Mouse (Mus musculus) left cerebral cortex, adult 8-10 months (tissue): ENCODE measurements around the gene C1qa. TPM values are rescaled to one million over a fixed set of nuclear protein-coding genes. Genes with fewer than 3 reads are reported as not detected.

Experiments
- DNase-seq, 2 experiments: peaks; one replicate each; pipeline ENCODE4 v3.0.0; 2022; ENCODE audit warnings: low spot score in 2 of 2
- total RNA-seq, 4 experiments: library from RNA; stranded (reverse); gene quantifications; 2 replicates each; pipeline ENCODE4 v1.2.4; 2022

C1qa gene
- total RNA-seq, 4 experiments from 2014 or later: 39.2 to 176 (median 85.0) TPM

DNA sequence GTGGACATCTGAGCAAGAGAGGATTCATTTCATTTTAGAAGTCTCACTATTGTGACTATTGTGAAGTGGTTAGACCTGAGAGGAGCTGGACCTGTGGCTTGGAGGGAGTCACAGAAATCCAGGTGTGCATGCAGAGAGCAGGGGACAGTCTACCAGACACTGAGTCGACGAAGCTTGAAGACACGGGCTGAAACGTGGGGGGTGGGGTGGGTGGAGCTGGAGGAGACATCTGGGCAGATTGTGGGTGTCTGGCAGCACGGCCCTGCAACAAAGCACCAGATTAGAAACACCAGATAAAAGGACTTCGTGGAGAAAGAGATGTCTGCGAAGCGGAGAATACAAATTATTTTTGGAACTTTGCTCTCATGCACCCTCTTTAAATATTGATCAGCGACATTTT is 35.1 kb downstream of the C1qa start:
- no peak for DNase-seq

DNA sequence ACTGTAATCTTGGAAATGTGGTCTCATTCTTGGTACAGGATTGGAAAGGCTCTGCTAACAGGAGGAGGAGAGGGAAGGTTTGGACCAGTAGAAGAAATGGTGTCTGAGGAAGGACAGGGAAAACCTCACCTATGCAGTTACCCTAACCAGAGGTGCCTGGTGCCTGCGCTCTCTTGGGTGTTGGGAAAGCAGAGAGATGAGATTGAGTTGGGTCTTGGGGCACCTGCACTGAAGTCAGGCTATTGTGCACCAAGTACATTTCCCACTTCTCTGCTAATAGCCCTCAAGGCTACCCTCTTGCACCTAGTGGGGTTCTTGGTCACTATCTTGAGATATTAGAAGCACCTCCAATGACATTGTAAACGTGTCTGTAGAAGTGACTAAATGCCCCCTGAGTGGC is 36.2 kb downstream of the C1qa start:
- no peak for DNase-seq

DNA sequence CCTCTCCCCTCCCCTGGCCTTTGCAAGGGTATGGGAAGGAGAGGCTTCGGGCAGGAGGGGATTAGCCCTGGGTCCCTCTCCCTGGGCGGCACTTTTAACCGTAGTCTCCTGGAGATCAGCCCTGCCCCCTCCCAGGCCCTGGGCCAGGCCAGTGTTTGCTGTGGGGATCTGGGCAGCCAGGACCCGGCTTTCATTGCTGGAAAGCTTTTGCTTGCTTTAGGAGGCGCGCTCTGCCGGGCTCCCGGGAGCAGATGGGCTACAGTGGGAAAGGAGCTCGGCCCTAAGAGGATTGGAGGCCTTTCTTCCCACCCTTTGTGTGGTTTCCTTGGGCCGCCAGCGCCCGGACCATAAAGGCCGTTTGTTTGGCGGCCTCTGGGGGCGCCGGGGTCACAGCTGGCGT is 36.8 kb downstream of the C1qa start:
- DNase-seq: no peak

DNA sequence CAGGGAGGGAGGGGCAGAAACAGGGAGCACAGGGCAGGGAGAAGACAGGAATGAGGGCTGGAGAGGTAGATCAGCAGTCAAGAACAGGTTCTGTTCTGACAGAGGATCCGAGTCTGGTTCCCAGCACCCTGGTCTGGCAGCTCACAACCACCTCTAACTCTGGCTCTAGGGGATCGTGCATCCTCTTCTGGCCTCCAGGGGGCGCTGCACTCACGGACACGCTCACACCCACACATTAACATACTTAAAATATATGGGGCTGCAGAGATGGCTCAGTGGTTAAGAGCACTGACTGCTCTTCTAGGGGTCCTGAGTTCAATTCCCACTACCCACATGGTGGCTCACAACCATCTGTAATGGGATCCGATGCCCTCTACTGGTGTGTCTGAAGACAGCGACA is 38.6 kb downstream of the C1qa start:
- no peak for DNase-seq

DNA sequence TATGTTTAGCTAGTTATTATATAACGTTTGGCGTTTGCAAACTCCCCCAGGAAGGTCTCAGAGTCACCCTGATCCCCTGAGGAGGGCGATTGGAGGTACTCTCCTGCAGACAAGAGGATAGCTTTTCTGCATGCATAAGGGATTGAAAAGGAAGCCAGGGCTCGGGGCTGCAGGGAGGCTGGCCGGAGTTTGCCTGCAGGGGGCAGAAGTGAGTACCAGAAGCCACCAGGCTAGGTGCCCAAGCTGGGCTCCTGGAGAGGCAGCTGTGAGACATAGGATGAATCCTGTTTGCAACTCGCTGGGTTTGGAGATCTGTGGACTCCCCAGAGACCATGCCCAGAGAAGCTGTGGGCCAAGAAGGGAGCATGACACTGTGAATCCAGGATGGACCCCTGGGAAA is 43.5 kb downstream of the C1qa start:
- no peak for DNase-seq

DNA sequence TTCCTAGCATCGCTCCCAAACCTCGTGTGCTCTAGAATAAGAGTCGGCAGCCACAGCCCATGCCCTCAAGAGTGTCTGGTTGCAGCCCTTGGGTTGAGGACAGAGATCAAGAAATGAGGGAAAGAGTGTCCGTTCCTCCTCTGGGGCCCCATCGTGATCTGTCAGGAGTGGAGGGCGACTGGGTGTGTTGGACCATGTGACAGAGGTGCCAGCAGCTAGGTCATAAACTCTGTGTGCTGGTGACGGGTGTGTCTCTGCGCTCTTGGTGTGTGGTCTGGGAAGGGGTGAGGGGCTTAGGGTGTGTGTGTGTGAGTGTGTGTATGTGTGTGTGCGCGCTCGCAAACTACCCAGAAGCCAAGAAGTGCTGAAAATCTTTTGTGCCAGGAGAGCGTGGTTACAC is 45.6 kb downstream of the C1qa start:
- DNase-seq: no peak

DNA sequence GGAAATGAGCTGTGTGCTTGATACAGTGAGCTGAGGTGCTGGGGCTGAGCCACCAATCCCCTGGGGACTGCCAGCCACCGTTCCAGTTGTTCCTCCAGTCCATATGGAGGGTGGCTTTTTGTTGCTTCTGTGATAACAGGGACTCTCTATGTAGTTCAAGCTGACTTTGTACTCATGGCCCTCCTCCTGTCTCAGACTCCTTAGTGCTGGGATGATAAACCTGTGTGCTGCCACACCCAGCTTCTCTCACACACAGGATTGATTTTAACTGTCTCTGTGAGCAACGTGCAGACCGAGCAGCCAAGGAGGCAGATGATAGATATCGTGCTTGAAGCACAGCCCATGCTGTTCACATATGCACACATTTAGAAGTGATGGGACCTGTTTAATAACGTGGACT is 46.5 kb downstream of the C1qa start:
- no peak for DNase-seq

DNA sequence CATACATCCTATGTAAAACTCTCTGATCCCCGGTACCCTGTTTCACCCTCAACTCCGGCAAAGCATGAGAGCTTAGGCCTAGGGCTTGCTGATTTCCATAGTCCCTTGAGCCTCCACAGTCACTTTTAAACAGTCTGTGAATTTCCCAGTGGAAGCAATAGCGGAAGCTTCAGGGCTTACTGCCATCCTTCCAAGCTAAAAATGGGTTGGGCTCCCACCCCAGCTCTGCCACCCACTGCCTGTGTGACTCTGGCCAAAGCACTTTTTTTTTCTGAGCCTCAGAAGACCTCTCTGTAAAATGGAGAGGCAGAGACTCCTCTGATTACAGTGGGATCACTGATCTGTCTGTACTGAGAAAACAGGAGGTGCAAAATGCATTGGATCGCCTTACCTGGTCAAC is 50.0 kb downstream of the C1qa start:
- DNase-seq: no peak

DNA sequence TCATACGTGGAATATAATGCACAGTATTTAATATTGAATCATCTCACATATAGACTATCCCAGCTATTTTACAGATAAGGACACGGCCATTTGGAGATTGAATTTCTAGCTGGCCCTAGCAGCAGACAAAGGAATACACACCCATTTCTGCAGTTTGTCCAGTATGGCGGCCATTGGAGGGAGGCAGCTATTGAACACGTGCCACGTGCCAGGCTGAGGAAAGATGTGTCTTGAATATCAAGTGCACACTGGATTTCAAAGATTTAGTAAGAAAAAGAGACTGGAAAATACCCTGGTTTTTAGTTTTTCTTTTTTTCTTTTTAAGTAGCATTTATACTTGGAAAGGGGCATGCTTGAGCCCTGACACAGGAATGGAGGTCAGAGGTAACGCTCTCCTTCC is 51.4 kb downstream of the C1qa start:
- DNase-seq: no peak

Other genes with a start within 250 kb of the C1qa start
- 10 to 100 TPM; 13.2 to 15.0 (median 14.0) TPM for gene Ephb2, start 62.8 kb downstream of the C1qa start, total RNA-seq
- gene C1qb, start 12.6 kb downstream of the C1qa start, total RNA-seq: 100 to 1,000 TPM in 2 of 4 experiments, 10 to 100 TPM in 2; 51.2 to 165 (median 86.4) TPM
- 100 to 1,000 TPM in 1 of 4 experiments, 10 to 100 TPM in 3; 32.7 to 131 (median 67.3) TPM for gene C1qc, start 5.7 kb downstream of the C1qa start, total RNA-seq
- gene Epha8, start 58.0 kb upstream of the C1qa start, total RNA-seq: 10 to 100 TPM in 1 of 4 experiments, 1 to 10 TPM in 3; 5.9 to 10.5 (median 7.6) TPM
- 1 to 10 TPM; 8.3 to 9.8 (median 8.4) TPM for gene Zbtb40, start 150.0 kb upstream of the C1qa start, total RNA-seq